Mouse (Mus musculus) midbrain, postnatal 0 days (tissue): ENCODE measurements around the gene Pot1b. TPM values are rescaled to one million over a fixed set of nuclear protein-coding genes. Genes with fewer than 3 reads are reported as not detected.

Source experiments
- ATAC-seq: fragments of 200-750 bp; cut with Nextera tagmentation; 2 replicates; pipeline ENCODE4 v1.8.0; 2017; ENCODE audit warnings: moderate number of reproducible peaks, mild to moderate bottlenecking, moderate TSS enrichment, moderate library complexity; ENCODE audit not compliant: low FRiP score
- DNase-seq: peaks from one replicate; pipeline ENCODE4 v3.0.0-alpha.2; 2015; ENCODE audit warnings: low spot score
- H3K27ac ChIP-seq: fragments of 300-500 bp; sonication (generic); 2 replicates; pipeline ENCODE4 v1.5.1; 2014; ENCODE audit warnings: low read depth, mild to moderate bottlenecking, low read length, mixed read lengths
- H3K27me3 ChIP-seq: fragments of 300-500 bp; sonication (generic); 2 replicates; pipeline ENCODE4 v1.6.1; 2014; ENCODE audit warnings: low read length, control low read depth, mixed read lengths; ENCODE audit not compliant: insufficient read depth
- H3K36me3 ChIP-seq: fragments of 300-500 bp; sonication (generic); 2 replicates; pipeline ENCODE4 v1.6.1; 2014; ENCODE audit warnings: low read length, control low read depth, mixed read lengths; ENCODE audit not compliant: insufficient read depth
- H3K4me1 ChIP-seq: fragments of 300-500 bp; sonication (generic); 2 replicates; pipeline ENCODE4 v1.6.1; 2014; ENCODE audit warnings: mild to moderate bottlenecking, control low read depth, antibody characterized with exemption, low read length, mixed read lengths; ENCODE audit not compliant: insufficient read depth
- H3K4me2 ChIP-seq: fragments of 300-500 bp; sonication (generic); 2 replicates; pipeline ENCODE4 v1.6.1; 2014; ENCODE audit warnings: low read depth, mild to moderate bottlenecking, low read length, mixed read lengths; ENCODE audit not compliant: poor library complexity, severe bottlenecking
- H3K4me3 ChIP-seq: fragments of 300-500 bp; sonication (generic); 2 replicates; pipeline ENCODE4 v1.5.1; 2014; ENCODE audit warnings: low read depth, mild to moderate bottlenecking, low read length, moderate library complexity
- H3K9ac ChIP-seq: fragments of 300-500 bp; sonication (generic); replicated peaks from 2 replicates; pipeline ENCODE4 v1.6.1; 2014; ENCODE audit warnings: mild to moderate bottlenecking, low read length, moderate library complexity, mixed read lengths; ENCODE audit not compliant: poor library complexity, severe bottlenecking
- H3K9me3 ChIP-seq: fragments of 300-500 bp; sonication (generic); 2 replicates; pipeline ENCODE4 v1.6.1; 2016; ENCODE audit warnings: low read length, control low read depth
- CTCF ChIP-seq: IDR thresholded peaks from 2 replicates; pipeline ENCODE4 v1.5.1; 2016; ENCODE audit warnings: antibody characterized with exemption, mild to moderate bottlenecking
- WGBS: fragments of 180-500 bp; shearing (Covaris S2); extraction: QIAGEN DNeasy Blood & Tissue Kit; methylation state at CpG from one replicate; pipeline ENCODE4 v1.1.7; 2014; 5-methylcytosine and 5-hydroxymethylcytosine counted together
- polyA plus RNA-seq: library from polyadenylated mRNA; unstranded; fragments of >200 nt; fragmentation: Nextera tagmentation; extraction: Ambion mirVana; gene quantifications from 2 replicates; pipeline ENCODE4 v1.2.1, GENCODE M21; 2015
- total RNA-seq: library from RNA; depleted of rRNA; stranded (reverse); fragments of >200 nt; gene quantifications from 2 replicates; pipeline ENCODE4 v1.2.3, GENCODE M21; 2014; rRNA removed

Gene Pot1b
- total and polyA plus RNA-seq, 2 experiments from 2014 or later = 1.5 to 9.5 TPM

GRCm38 (mm10) chr17:55721270-55721669, 8.8 kb upstream of the Pot1b start:
- Histone ChIP-seq H3K27me3 (no peaks in the 10 kb centered on the region), H3K4me1 (no peaks in the 10 kb centered on the region), H3K9me3 (no peaks in the 10 kb centered on the region), H3K4me3 (no peak overlapping the region), H3K27ac (no peak overlapping the region), H3K4me2 (no peak overlapping the region), H3K9ac (no peak overlapping the region), H3K36me3 (no peaks in the 10 kb centered on the region)
- DNase-seq (no peak), ATAC-seq (no peak)
- 79% methylated on average over 1 of the region's 1 CpGs for WGBS
- TF ChIP-seq CTCF = no peak

- Histone ChIP-seq H3K9ac (no peak overlapping the region), H3K4me1 (no peaks in the 10 kb centered on the region), H3K9me3 (no peaks in the 10 kb centered on the region), H3K4me3 (no peak overlapping the region), H3K36me3 (peaks cover 4% of the 10 kb centered on the region; the same call in 1 of the 2 replicates), H3K4me2 (no peak overlapping the region), H3K27me3 (no peaks in the 10 kb centered on the region), H3K27ac (no peak overlapping the region)
- no peak for TF ChIP-seq CTCF
- 71% methylated on average over 5 of the region's 5 CpGs for WGBS
- ATAC-seq (no peak), DNase-seq (no peak)
Measured at GRCm38 (mm10) chr17:55702865-55703264, 9.6 kb downstream of the Pot1b start.

- H3K27me3 ChIP-seq = no peaks in the 10 kb centered on the region
- H3K9ac ChIP-seq = no peak overlapping the region
- 57% methylated on average over 3 of the region's 3 CpGs for WGBS
- TF ChIP-seq CTCF = peak; percentile 87
- H3K9me3 ChIP-seq = no peaks in the 10 kb centered on the region
- peak; percentile 90 for DNase-seq
- peaks cover 6% of the 10 kb centered on the region for H3K36me3 ChIP-seq
- no peak overlapping the region for H3K4me3 ChIP-seq
- H3K4me1 ChIP-seq = no peaks in the 10 kb centered on the region
- no peak overlapping the region for H3K27ac ChIP-seq
- peak; percentile 70; the same call in 1 of the 2 replicates for ATAC-seq
- H3K4me2 ChIP-seq = no peak overlapping the region
Measured at GRCm38 (mm10) chr17:55702161-55702820, 10.1 kb downstream of the Pot1b start.

- ATAC-seq (no peak), DNase-seq (no peak)
- TF ChIP-seq CTCF = no peak
- H3K36me3 ChIP-seq = peaks cover 7% of the 10 kb centered on the region
- H3K4me1 ChIP-seq = no peaks in the 10 kb centered on the region
- no peak overlapping the region for H3K9ac ChIP-seq
- no peaks in the 10 kb centered on the region for H3K9me3 ChIP-seq
- H3K27ac ChIP-seq = no peak overlapping the region
- no peak overlapping the region for H3K4me3 ChIP-seq
- H3K27me3 ChIP-seq = no peaks in the 10 kb centered on the region
- 90% methylated on average over 2 of the region's 2 CpGs for WGBS
- no peak overlapping the region for H3K4me2 ChIP-seq
Measured at GRCm38 (mm10) chr17:55699388-55699787, 13.0 kb downstream of the Pot1b start.

GRCm38 (mm10) chr17:55661099-55661498, 51.3 kb downstream of the Pot1b start:
- Histone ChIP-seq H3K27ac (no peak overlapping the region), H3K27me3 (no peaks in the 10 kb centered on the region), H3K4me1 (no peaks in the 10 kb centered on the region), H3K9ac (no peak overlapping the region), H3K4me2 (no peak overlapping the region), H3K36me3 (no peaks in the 10 kb centered on the region), H3K9me3 (no peaks in the 10 kb centered on the region), H3K4me3 (no peak overlapping the region)
- WGBS = 84% methylated on average over 2 of the region's 2 CpGs
- ATAC-seq = no peak
- no peak for TF ChIP-seq CTCF
- DNase-seq = no peak

- H3K9me3 ChIP-seq = no peaks in the 10 kb centered on the region
- no peak within 1 kb of the TSS for H3K4me2 ChIP-seq
- no peak within 1 kb of the TSS for H3K9ac ChIP-seq
- ATAC-seq (no peak), DNase-seq (no peak)
- WGBS = 89% methylated on average over 3 of the region's 3 CpGs
- H3K4me1 ChIP-seq = no peaks in the 10 kb centered on the region
- H3K36me3 ChIP-seq = no peaks in the 10 kb centered on the region
- H3K27me3 ChIP-seq = no peaks in the 10 kb centered on the region
- no peak for TF ChIP-seq CTCF
- H3K27ac ChIP-seq = no peak within 1 kb of the TSS
- H3K4me3 ChIP-seq = no peak within 1 kb of the TSS
Measured at GRCm38 (mm10) chr17:55625092-55625491, 87.3 kb downstream of the Pot1b start, which contains the start of gene Vmn2r118. Gene Vmn2r118, minus strand, starts transcription at chr17:55625192.

Other genes starting within 250 kb of the Pot1b start
- not detected in 2 replicates for gene Vmn2r118, start 87.4 kb downstream of the Pot1b start, total RNA-seq
- not detected in 2 replicates for gene Vmn2r118, start 87.4 kb downstream of the Pot1b start, polyA plus RNA-seq
- 0.11 TPM in 1 of 2 replicates, not detected in the other for gene Adgre4, start 37.4 kb upstream of the Pot1b start, total RNA-seq
- 0.10 and 0.11 TPM in 2 replicates for gene Adgre4, start 37.4 kb upstream of the Pot1b start, polyA plus RNA-seq
- gene Zfp119a, start 166.3 kb upstream of the Pot1b start, total RNA-seq = 4.3 and 10.4 TPM in 2 replicates
- 5.6 and 7.2 TPM in 2 replicates for gene Zfp119a, start 166.3 kb upstream of the Pot1b start, polyA plus RNA-seq
- gene Zfp959, start 179.5 kb upstream of the Pot1b start, total RNA-seq = 7.0 and 9.6 TPM in 2 replicates
- gene Zfp959, start 179.5 kb upstream of the Pot1b start, polyA plus RNA-seq = 7.2 and 9.1 TPM in 2 replicates
- 2.8 and 3.5 TPM in 2 replicates for gene Zfp119b, start 236.9 kb upstream of the Pot1b start, total RNA-seq
- 5.7 and 6.6 TPM in 2 replicates for gene Zfp119b, start 236.9 kb upstream of the Pot1b start, polyA plus RNA-seq
- 2.5 and 3.0 TPM in 2 replicates for gene Ebi3, start 240.0 kb upstream of the Pot1b start, total RNA-seq
- 7.4 and 8.2 TPM in 2 replicates for gene Ebi3, start 240.0 kb upstream of the Pot1b start, polyA plus RNA-seq
- 9.8 and 10.1 TPM in 2 replicates for gene Yju2, start 246.5 kb upstream of the Pot1b start, total RNA-seq
- gene Yju2, start 246.5 kb upstream of the Pot1b start, polyA plus RNA-seq = 14.6 and 16.1 TPM in 2 replicates